Mouse (Mus musculus): Measurements from ENCODE around the gene Slc17a2. TPM values are rescaled to one million over a fixed set of nuclear protein-coding genes. Genes with fewer than 3 reads are reported as not detected.

The Slc17a2 gene
- polyA plus RNA-seq, 1 experiment: not detected

GRCm38 (mm10) chr13:23792520-23792919 lies 14.3 kb upstream of the Slc17a2 start:
- H3K4me2 ChIP-seq (ENCODE audit: low read depth): no peak overlapping the region
- no peaks in the 10 kb centered on the region for H3K79me2 ChIP-seq (ENCODE audit: control insufficient read depth, insufficient read depth)
- H3K27me3 ChIP-seq (ENCODE audit: control insufficient read depth, insufficient read depth, insufficient read length): peaks cover 14% of the 10 kb centered on the region
- no peak overlapping the region for H3K4me3 ChIP-seq
- no peak overlapping the region for H3ac ChIP-seq (ENCODE audit: control insufficient read depth, insufficient read length)
- no peaks in the 10 kb centered on the region for H3K36me3 ChIP-seq (ENCODE audit: control insufficient read depth, insufficient read depth)
- TF ChIP-seq E2F4 (IDR thresholded peaks at IDR 0.05; ENCODE audit: insufficient read depth) (no peak), CEBPB (IDR thresholded peaks at IDR 0.05; ENCODE audit: insufficient read depth, poor library complexity, severe bottlenecking) (no peak), MAX (IDR thresholded peaks at IDR 0.05; ENCODE audit: low read depth) (no peak), SRF (IDR thresholded peaks at IDR 0.05; ENCODE audit: control insufficient read depth, insufficient read length, low read depth) (no peak), POLR2A (IDR thresholded peaks at IDR 0.05; ENCODE audit: insufficient read length, low read depth) (no peak), USF1 (IDR thresholded peaks at IDR 0.05; ENCODE audit: low read depth) (no peak)

GRCm38 (mm10) chr13:23799405-23799804 lies 7.4 kb upstream of the Slc17a2 start:
- Histone ChIP-seq H3K4me2 (ENCODE audit: low read depth) (no peak overlapping the region), H3K36me3 (ENCODE audit: control insufficient read depth, insufficient read depth) (no peaks in the 10 kb centered on the region), H3K27me3 (ENCODE audit: control insufficient read depth, insufficient read depth, insufficient read length) (no peaks in the 10 kb centered on the region), H3K4me3 (no peak overlapping the region), H3K79me2 (ENCODE audit: control insufficient read depth, insufficient read depth) (no peaks in the 10 kb centered on the region), H3ac (ENCODE audit: control insufficient read depth, insufficient read length) (no peak overlapping the region)
- TF ChIP-seq MYOD1 (IDR thresholded peaks at IDR 0.05; ENCODE audit: control insufficient read depth in 1 of 3, insufficient read length in 2 of 3, low read depth in 2 of 3) (no peak), CEBPB (IDR thresholded peaks at IDR 0.05; ENCODE audit: insufficient read depth, poor library complexity, severe bottlenecking) (no peak), MYOG (IDR thresholded peaks at IDR 0.05; ENCODE audit: control insufficient read depth in 1 of 3, insufficient read depth in 1 of 3, insufficient read length in 2 of 3, low read depth in 2 of 3) (no peak), TCF3 (IDR thresholded peaks at IDR 0.05; ENCODE audit: insufficient read length, low read depth) (no peak), SRF (IDR thresholded peaks at IDR 0.05; ENCODE audit: control insufficient read depth, insufficient read length, low read depth) (no peak), MAX (IDR thresholded peaks at IDR 0.05; ENCODE audit: low read depth) (no peak), TCF12 (IDR thresholded peaks at IDR 0.05; ENCODE audit: insufficient read depth, poor library complexity, severe bottlenecking) (no peak), USF1 (IDR thresholded peaks at IDR 0.05; ENCODE audit: low read depth) (no peak), REST (IDR thresholded peaks at IDR 0.05; ENCODE audit: insufficient read depth, insufficient read length) (no peak), POLR2AphosphoS2 (IDR thresholded peaks at IDR 0.05; ENCODE audit: insufficient read length, low read depth) (no peak)

DNA sequence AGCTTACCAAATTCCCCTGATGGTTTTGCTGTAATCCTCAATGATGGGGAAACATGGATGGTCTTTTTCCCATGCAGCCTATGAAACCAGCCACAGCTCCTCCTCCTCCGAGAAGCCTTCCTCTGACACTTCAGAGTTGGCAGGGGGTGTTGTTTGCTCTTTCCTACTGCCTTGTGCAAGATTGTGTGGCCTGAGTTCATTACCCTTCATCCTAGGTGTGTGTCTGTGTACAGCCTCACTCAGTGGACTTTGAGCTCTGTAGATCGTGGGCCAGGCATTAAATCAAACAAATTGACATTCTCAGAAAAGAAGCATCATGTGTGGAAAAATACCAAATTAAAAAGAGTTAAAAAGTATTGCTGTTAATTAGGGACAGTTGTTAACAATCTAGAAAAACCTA lies 2.3 kb upstream of the Slc17a2 start:
- Histone ChIP-seq H3K79me2 (ENCODE audit: control insufficient read depth, insufficient read depth) (no peaks in the 10 kb centered on the region), H3K27me3 (ENCODE audit: control insufficient read depth, insufficient read depth, insufficient read length) (peaks cover 7% of the 10 kb centered on the region), H3K4me3 (no peak overlapping the region), H3K4me2 (ENCODE audit: low read depth) (no peak overlapping the region), H3K36me3 (ENCODE audit: control insufficient read depth, insufficient read depth) (no peaks in the 10 kb centered on the region), H3ac (ENCODE audit: control insufficient read depth, insufficient read length) (no peak overlapping the region)
- TF ChIP-seq E2F4 (IDR thresholded peaks at IDR 0.05; ENCODE audit: insufficient read depth) (no peak), TCF3 (IDR thresholded peaks at IDR 0.05; ENCODE audit: insufficient read length, low read depth) (no peak), REST (IDR thresholded peaks at IDR 0.05; ENCODE audit: insufficient read depth, insufficient read length) (no peak), POLR2A (IDR thresholded peaks at IDR 0.05; ENCODE audit: insufficient read length, low read depth) (no peak), MAX (IDR thresholded peaks at IDR 0.05; ENCODE audit: low read depth) (no peak), TCF12 (IDR thresholded peaks at IDR 0.05; ENCODE audit: insufficient read depth, poor library complexity, severe bottlenecking) (no peak)

- Histone ChIP-seq H3K27me3 (ENCODE audit: control insufficient read depth, insufficient read depth, insufficient read length) (peaks cover 5% of the 10 kb centered on the region), H3K4me3 (no peak overlapping the region), H3ac (ENCODE audit: control insufficient read depth, insufficient read length) (no peak overlapping the region), H3K36me3 (ENCODE audit: control insufficient read depth, insufficient read depth) (no peaks in the 10 kb centered on the region), H3K4me2 (ENCODE audit: low read depth) (no peak overlapping the region), H3K79me2 (ENCODE audit: control insufficient read depth, insufficient read depth) (no peaks in the 10 kb centered on the region)
- TF ChIP-seq TCF3 (IDR thresholded peaks at IDR 0.05; ENCODE audit: insufficient read length, low read depth) (no peak), MYOG (IDR thresholded peaks at IDR 0.05; ENCODE audit: control insufficient read depth in 1 of 3, insufficient read depth in 1 of 3, insufficient read length in 2 of 3, low read depth in 2 of 3) (no peak), CEBPB (IDR thresholded peaks at IDR 0.05; ENCODE audit: insufficient read depth, poor library complexity, severe bottlenecking) (no peak), E2F4 (IDR thresholded peaks at IDR 0.05; ENCODE audit: insufficient read depth) (no peak), MYOD1 (IDR thresholded peaks at IDR 0.05; ENCODE audit: control insufficient read depth in 1 of 3, insufficient read length in 2 of 3, low read depth in 2 of 3) (no peak), TCF12 (IDR thresholded peaks at IDR 0.05; ENCODE audit: insufficient read depth, poor library complexity, severe bottlenecking) (no peak), REST (IDR thresholded peaks at IDR 0.05; ENCODE audit: insufficient read depth, insufficient read length) (no peak), POLR2A (IDR thresholded peaks at IDR 0.05; ENCODE audit: insufficient read length, low read depth) (no peak), POLR2AphosphoS2 (IDR thresholded peaks at IDR 0.05; ENCODE audit: insufficient read length, low read depth) (no peak), USF1 (IDR thresholded peaks at IDR 0.05; ENCODE audit: low read depth) (no peak), MAX (IDR thresholded peaks at IDR 0.05; ENCODE audit: low read depth) (no peak), SRF (IDR thresholded peaks at IDR 0.05; ENCODE audit: control insufficient read depth, insufficient read length, low read depth) (no peak)
These were observed 9.4 kb downstream of the Slc17a2 start for GRCm38 (mm10) chr13:23816148-23816547.

GRCm38 (mm10) chr13:23820179-23820940 lies 13.6 kb downstream of the Slc17a2 start:
- Histone ChIP-seq H3ac (ENCODE audit: control insufficient read depth, insufficient read length) (no peak overlapping the region), H3K27me3 (ENCODE audit: control insufficient read depth, insufficient read depth, insufficient read length) (peaks cover 3% of the 10 kb centered on the region), H3K79me2 (ENCODE audit: control insufficient read depth, insufficient read depth) (no peaks in the 10 kb centered on the region), H3K4me2 (ENCODE audit: low read depth) (no peak overlapping the region), H3K4me3 (no peak overlapping the region), H3K36me3 (ENCODE audit: control insufficient read depth, insufficient read depth) (no peaks in the 10 kb centered on the region)
- TF ChIP-seq USF1 (IDR thresholded peaks at IDR 0.05; ENCODE audit: low read depth) (no peak), MYOD1 (IDR thresholded peaks at IDR 0.05; ENCODE audit: control insufficient read depth in 1 of 3, insufficient read length in 2 of 3, low read depth in 2 of 3) (no peak), TCF12 (IDR thresholded peaks at IDR 0.05; ENCODE audit: insufficient read depth, poor library complexity, severe bottlenecking) (no peak), POLR2AphosphoS2 (IDR thresholded peaks at IDR 0.05; ENCODE audit: insufficient read length, low read depth) (no peak), POLR2A (IDR thresholded peaks at IDR 0.05; ENCODE audit: insufficient read length, low read depth) (no peak)
